Mouse (Mus musculus) thymus, postnatal 0 days (tissue): Measurements from ENCODE around the gene Colq. TPM values are rescaled to one million over a fixed set of nuclear protein-coding genes. Genes with fewer than 3 reads are reported as not detected.

Experiments
- DNase-seq: peaks from one replicate; pipeline ENCODE4 v3.0.0-alpha.2; 2015; ENCODE audit warnings: low spot score
- polyA plus RNA-seq: library from polyadenylated mRNA; unstranded; fragments of >200 nt; fragmentation: Nextera tagmentation; extraction: Ambion mirVana; gene quantifications from 2 replicates; pipeline ENCODE4 v1.2.1, GENCODE M21; 2015

Colq gene
- polyA plus RNA-seq, 1 experiment from 2014 or later: 93.9 TPM

DNA sequence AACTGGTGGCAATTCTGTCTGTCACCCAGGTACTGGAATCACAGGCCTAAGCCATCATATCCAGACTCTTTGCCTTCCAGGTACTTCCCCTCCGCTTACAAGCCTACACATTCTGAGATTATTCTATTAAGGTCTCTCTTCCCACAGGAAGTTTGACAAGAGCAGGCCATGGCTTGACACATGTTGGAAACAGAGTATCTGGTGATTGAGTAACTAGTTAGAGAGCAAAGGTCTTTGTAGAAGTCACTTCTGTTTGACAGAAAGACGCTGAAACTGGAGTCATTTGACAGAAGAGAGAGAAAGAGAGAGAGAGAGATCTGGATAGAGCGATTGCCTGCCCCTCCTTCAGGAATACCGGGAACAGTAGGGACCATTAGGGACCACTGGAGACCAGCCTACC is 60.3 kb downstream of the Colq start:
- DNase-seq: no peak

DNA sequence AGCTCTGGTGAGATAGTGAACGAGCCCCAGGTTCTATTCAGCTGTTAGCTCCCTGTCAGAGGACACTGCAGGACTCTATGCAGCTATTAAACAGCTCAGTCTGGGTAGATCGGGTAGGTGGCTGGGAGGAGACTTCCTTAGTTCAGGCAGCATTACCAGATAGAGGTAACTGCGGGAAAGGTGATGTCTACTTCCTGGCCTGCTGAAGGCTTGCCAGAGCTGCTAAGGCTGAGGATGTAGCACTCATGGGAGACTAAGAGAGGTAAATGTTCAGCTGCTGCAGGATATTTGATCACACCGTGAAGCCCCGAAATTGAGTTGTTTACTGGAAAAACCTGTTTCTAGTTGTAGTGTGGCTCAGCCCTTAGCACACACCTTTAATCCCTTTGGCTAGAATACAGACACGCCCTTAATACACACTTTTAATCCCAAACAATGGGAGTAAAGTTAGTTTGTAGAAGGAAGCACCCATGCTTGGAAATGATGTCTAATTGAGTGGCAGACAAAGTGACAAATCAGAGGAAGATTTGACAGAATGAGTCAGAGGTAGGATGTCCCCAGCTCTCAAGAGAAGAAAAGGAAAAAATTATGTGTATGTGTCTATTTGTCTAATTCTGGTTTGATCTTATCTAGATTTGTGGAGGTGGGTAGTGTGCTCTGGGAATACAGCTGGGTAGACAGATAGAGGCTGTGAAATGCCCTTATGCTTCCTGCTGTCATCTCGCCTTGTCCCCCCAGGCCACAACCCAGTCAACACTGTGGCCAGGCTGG is 65.9 kb downstream of the Colq start:
- DNase-seq: no peak

DNA sequence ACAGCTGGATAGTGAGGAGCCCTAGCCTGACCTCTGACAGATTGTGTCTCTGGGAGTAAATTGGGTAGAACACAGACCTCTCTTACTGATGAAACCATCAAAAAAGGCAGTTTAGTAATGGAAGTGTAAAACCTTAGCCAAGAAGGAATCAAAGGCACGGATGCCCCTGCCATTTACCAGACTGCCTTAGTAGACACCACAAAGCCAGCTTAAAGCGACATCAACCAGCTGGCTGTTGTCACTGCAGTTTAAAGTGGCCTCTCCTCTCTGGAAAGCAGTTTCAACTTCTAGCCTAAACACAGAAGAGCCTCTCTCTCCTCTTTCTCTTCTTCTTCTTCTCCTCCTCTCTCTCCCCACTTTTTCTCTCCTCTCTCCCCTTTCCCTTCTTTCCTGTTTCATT is 69.8 kb downstream of the Colq start:
- peak; percentile 68 for DNase-seq

DNA sequence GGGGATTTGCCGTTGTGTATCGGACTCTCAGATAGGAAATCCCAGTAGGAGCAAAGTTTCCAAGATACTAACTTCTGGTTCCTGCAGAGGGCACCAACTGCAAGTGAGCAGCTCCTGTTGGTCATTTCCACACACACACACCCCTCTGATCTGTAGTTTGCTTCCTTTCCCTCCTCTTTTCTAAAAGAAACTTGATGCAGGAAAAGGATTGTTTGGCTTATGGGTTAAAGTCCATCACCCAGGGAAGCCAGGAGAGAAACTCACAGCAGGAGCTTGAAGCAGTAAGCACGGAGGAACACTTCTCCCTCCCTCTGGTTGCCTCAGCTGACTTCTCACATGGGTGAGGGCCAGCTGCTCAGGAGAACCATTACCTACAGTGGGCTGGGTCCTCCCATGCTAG is 72.0 kb downstream of the Colq start:
- DNase-seq: peak; percentile 30

DNA sequence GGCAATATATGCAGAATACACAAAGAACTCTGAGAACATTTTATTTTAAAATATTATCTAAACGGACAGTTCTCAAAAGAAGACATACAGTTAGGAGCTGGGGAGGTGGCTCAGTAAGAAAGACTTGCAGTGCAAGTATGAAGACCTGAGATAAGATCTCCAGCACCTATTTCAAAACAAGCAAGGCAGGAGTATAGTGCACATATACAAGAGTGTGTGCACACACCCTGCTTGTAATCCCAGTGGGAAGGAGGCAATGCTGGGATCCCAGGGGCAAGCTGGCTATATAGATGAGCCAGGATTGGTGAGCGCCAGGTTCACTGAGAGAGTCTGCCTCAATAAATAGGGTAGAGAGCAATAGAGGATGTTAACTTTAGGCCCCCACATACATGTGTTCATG is 75.2 kb downstream of the Colq start:
- no peak for DNase-seq

DNA sequence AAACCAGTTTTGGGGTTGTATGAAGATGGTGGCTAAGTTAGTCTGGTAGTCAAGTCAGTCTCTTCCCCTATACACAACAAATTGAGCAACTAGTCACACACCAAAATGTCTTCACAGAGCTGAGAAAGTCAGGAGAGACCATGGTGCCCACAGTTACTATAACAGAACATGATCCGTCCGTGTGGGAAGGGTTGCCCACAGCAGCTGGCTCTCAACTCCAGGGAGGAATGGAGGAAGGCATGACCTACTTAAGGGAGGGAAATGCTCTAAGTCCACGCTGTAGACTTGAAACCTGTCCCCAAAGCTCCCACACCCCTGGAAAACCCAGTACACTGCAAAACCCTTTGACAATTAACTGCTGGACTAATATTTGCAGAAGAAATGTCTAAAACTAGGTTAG is 80.8 kb downstream of the Colq start:
- no peak for DNase-seq

DNA sequence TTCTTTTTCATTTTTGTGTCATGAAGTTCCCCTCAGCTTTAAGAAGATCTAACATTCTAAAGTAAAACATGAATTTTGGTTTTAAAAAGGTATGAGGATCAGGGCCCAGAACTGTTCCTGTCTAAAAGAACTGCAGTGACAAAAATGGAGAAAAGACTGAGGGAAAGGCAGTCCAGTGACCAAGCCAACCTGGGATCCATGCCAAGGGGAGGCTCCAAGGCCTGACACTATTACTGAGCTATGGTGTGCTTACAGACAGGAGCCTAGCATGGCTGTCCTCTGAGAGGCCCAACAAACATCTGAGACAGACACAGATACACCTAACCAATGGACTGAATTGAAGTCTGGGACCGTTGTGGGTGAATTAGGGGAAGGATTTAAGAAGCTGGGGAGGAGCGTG is 81.2 kb downstream of the Colq start:
- DNase-seq: no peak

DNA sequence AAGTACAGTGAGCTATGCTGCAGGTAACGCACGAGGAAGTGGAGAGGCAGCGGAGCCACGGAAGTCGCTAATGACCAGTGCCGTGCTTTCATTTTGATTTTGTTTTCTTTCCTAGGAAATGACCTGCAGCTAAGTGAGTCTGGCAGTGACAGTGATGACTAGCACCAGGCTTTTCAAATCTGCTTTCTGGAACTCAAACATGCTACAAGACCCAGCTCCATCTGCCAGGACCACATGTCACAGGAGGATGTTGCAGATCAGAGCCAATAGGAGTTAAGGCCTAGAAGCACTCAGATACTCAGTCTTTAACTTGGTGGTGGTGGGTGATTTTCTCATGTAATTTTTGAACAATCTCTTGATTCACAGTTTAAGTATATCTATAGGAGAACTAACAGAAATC is 84.7 kb downstream of the Colq start:
- no peak for DNase-seq

DNA sequence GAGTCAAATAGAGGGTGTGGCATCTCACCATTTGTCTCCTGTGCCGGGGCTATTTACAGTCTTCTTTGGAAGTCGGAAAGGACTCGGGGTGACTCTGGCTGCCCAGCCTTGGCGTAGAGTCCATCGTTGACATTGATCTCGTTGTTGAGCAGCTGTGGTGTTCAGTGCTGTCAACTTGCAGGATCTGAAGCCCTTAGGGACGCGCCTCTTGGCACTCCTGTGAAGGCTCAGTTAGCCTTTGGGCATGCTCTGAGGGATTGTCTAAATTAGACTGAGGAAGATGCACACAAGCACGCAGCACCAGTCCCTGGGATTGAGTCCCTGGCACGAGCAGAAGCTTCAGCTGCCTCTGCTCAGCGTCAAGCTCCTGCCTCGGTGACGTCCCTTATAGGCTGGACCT is 87.7 kb downstream of the Colq start:
- DNase-seq: no peak

DNA sequence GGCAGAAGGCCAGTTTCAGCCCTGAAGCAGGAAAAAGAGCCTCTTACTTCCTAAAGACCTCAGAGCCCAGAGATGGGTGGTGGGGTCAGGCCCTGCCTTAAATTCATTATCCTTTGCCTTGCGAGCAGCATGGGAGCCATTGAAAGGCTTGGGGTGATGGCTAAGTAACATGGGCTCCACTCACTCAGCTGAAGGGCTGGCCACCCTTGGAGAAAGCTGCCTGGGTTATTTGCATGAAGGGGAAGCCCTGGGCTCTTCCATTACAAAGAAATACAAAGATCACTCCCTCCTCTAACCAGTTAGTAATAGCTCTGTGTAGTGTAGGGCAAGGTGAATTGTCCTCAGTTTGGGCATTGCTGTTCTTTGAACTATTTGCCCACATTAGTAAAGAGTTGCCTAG is 91.6 kb downstream of the Colq start:
- DNase-seq: no peak

DNA sequence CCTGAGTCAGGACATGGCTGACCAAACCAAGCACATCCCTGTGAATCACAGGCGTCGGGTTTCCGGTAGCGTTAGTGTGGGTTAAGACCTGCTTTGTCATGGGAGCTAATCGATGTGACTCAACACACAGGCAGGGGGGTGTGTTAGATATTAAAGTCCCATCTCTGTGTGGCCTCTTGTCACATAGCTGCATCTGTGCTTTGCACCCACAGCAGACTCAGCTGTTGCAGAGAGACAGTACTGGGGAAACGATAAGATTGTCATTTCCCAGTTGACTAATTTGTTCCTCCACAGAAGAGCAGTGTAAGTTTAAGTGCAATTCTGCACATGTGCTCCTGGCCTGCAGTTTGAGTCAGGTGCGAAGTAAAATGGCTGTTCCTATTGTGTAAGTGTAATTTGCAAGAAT is 94.9 kb downstream of the Colq start:
- no peak for DNase-seq

DNA sequence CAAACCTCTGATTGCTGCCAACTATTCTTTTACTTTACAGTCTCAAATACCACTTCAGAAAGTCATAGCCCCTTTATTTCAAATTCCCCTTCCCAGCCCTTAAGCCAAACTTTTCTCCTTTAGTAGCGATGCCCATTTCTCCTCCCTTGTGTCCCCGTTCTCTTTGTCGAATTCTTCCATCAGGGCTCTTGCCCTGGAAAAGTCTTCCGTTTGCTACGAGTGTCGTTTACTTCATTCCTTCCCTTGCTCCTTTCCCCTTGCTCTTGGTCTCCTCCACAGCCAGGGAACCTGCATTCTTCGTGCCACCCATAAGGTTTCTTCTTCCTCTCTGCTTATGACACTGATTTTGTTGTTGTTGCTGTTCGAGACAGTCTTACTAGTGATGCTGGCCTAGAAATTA is 95.6 kb downstream of the Colq start:
- DNase-seq: no peak

DNA sequence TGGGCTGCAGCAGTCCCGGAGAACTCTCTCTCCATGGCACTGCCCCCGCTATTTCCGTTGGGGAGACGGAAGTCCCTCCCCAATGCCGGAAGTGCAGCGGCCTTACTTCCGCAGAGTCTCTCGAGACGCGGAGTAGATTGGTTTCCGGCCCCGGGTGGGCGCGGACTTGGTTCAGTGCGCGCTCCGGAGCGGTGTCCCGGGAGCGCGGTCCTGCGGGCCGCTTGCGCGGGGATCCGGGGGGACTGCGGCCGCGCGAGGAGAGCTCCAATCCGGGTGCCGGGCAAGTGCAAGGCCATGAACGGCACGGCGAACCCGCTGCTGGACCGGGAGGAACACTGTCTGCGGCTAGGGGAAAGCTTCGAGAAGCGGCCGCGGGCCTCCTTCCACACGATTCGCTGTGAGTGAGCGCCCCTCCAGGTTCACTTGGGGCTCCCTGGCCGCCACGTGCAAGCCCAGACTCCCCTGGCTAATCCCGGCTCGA is 96.1 kb downstream of the Colq start, which contains the start of gene Mettl6:
Gene Mettl6 (minus strand): TSS at position 66 of the 481 bp plus-strand sequence.
- peak; percentile 97 for DNase-seq

DNA sequence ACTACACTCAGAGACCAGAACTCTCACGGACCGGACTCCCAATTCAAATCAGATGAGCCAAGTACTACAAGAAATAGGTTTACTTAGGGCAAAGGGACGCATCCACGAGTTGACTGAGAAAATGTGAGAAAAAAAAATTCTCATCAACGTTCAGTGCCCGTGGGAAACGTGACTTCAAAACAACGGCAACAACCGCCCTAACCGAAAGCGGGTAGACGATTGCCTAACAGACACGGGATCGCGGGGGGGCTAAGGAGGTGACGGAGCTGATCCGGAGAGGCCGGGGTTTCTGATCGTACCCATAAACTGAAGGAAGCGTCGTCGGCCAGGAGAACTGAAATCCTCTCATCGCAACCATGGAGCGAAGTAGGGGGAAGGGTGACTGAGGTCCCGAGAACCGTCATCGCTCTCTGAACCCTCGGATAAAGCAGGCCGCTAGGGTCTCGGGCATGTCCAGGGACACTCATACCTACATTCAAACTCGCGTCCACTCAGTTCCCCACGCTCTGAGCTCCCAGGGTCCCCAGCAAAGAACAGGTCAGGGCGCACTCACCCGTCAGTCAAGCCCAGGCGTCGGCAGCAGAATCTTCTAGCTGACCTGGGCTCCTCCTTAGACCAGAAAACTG is 96.7 kb downstream of the Colq start, which contains the start of gene Eaf1:
Gene Eaf1 (plus strand): TSS at position 51 of the 626 bp plus-strand sequence.
- DNase-seq: peak; percentile 72

DNA sequence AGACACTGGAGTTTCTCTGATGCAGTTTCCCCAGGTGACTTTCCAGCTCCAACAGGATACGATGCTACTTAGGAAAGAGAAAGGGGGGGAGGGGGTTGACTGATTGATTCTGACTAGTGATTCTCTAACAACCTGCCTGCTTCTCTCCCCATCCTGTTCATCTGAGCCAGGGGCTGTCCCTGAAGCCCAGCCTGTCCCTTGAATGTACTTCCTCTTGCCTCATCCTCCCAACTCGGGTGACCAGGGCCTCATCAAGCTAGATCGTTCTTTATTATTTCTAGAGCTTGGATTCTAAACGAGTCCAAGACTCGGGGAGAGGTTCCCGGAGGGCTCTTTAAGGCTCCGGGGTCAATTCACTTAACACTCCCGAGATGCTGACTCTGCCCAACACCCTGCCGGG is 97.2 kb downstream of the Colq start:
- peak; percentile 10 for DNase-seq

DNA sequence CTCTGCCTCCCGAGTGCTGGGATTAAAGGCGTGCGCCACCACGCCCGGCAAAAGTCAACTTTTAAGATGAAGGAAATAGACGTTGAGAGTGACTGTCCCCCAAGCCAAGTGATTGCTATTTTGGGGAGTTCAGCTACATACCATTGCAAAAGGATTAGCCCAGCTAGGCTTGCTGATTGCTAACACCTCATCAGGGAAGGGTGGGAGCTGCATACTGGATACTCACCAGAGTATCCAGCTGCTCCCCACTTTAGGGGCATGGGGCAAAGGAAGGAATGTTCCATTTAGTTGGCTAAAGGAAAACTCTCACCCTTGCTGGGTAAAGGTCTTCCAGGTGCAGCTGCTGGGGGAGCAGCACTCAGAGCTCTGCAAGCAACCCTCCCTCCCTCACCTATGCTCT is 103.1 kb downstream of the Colq start:
- DNase-seq: no peak

DNA sequence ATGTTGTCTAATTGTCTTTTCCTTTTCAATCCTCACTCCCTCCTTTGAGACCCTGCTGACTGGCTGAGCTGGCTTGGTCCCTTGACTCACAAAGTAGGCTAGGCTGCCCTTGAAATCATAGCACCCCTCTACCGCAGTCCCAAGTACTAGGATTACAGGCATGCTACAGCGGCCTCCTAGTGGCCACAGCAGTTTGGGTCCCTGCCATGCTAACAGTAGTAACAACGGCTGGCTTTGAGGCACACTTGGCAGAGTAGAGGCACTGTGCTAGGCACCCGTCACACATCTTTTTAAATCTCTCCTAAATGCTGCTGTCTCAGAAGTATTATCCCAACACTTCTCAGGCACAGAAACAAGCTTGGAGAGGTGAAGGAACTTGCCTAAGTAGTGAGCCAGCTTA is 104.7 kb downstream of the Colq start:
- DNase-seq: peak; percentile 13

DNA sequence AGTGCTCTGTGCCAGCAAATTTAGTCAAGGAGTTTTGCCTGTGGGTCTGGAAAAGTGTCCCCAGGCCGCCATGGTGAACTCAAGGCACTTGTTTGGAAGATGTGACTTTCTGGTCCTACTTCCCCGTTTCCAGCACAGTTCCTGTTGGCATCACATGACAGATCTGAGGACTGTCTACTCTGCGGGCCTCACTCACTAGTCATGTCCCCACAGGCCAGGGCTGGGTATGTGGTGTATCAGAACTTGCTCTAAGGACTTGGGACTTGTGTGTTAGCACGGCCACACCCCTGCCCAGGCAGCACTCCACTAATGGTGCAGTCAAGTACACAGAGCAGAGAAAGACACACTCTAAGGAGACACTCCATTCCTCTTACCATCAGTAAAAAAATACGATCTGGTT is 108.7 kb downstream of the Colq start:
- no peak for DNase-seq

DNA sequence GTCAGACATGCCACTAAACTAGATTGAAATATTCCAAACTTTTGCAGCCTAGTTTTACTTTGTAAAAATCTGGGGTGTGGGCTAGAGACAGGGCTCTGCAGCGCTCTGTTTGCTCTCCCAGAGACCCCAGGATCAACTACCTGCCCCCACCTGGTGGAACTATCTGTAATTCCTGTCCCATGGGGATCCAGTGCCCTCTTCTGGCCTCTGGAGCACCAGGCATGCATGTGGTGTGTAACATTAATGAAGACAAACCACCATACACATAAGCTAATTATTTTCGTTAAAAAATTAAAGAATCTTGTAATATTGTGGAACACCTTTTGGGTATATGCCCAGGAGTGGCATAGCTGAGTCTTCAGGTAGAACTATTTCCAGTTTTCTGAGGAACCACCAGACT is 117.8 kb downstream of the Colq start:
- DNase-seq: no peak
